Mouse (Mus musculus) heart, adult 11 months (tissue): ENCODE results near the gene Fbf1.
"Not testable (repeated sequence)": the region's sequence is repeated elsewhere in the genome, so short reads cannot be mapped to it uniquely, and the experiment has no call there.

Experiments
- DNase-seq: peaks from one replicate; pipeline ENCODE4 v3.0.0; 2022

The Fbf1 gene

DNA sequence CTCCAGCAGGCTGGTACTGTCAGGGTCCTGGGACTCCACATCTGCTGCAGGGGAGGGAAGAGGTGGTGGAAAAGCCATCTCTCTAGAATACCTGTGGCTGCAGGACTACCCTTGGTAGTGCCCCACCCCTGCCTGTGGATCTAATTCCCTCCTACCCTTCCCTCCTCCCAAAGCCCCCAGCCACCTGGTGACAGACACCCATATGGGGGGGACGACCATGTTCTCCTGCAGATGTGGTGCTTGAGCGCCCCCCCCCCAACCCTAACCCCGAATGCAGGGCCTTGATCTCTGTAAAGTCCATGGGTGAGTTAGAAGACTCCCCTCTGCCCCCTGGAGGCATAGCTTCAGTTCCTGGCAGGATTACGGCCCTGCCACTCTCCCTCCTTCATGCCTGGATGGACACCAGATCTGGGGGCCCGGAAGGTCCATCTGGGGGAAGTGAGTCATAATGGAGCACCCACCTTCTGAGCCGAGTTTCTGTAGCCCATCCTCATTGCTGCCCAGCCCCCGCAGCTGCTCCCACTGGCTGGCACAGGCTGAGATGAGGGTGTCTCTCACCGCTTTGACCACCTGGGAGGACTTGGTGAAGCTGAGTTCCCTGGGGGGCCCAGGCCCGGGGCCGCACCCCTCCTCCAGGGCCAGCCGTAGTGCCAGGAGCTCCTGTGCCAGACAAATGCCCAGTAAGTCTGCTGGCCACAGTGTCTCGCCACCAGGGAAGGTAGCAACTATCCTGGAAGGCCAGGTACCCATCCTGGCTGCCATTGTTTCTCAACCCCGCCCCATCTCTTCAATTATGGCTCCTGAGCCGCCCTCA is 60.8 kb downstream of the Fbf1 start:
- peak; percentile 97 for DNase-seq

DNA sequence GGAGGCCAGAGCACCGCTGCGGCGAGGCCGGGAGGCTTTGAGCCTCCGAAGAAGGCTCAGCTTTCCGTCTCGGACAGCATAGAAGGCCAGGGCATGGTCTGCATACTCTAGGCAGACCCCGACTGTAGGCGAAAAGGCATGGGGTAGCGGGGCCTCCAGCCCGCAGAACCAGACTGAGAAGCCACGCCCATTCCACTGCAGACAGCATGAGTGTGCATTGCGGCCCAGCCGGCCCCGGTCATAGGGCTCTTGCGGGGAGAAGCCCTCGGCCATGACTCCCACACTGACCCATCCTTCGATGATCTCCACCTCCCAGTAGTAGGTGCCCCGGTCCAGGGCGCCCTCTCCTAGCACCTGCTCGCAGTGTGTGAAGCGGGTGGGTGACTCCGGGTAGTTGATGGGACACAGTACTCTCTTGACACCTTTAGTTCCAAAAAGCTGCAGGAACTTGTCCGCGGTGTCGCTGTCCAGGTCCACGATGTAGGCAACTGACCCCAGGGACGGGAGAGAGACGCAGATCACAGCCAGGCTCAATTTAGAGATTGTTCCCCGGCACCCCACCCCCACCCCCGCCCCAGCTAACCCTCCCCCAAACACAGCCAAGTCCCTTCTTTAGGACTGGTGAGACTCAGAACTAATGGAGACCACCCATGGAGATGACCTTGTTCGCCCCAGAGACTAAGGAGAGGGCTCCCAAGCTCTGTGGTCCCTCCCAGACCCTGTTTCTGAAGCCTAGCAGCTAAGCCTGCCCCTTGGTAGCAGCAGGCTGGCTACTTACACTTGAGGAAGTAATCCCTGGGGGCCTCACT is 61.6 kb downstream of the Fbf1 start:
- DNase-seq = peak; percentile 95

DNA sequence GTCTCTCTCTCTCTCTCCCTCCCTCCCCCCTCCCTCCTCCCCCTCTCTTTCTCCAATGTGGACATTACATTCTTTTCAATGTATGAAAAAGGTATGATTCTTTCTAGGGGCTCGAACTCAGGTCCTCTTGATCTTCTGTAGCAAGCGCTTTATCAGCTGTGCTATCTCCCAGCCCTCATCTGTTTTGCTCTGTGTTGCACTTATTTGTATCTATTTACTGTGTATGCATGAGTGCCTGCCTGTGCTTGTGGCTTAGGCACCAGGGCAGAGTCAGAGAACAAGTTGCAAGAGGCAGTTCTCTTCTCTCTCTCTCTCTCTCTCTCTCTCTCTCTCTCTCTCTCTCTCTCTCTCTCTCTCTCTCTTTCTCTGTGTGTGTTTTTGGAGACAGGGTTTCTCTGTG is 62.9 kb downstream of the Fbf1 start:
- no peak for DNase-seq

DNA sequence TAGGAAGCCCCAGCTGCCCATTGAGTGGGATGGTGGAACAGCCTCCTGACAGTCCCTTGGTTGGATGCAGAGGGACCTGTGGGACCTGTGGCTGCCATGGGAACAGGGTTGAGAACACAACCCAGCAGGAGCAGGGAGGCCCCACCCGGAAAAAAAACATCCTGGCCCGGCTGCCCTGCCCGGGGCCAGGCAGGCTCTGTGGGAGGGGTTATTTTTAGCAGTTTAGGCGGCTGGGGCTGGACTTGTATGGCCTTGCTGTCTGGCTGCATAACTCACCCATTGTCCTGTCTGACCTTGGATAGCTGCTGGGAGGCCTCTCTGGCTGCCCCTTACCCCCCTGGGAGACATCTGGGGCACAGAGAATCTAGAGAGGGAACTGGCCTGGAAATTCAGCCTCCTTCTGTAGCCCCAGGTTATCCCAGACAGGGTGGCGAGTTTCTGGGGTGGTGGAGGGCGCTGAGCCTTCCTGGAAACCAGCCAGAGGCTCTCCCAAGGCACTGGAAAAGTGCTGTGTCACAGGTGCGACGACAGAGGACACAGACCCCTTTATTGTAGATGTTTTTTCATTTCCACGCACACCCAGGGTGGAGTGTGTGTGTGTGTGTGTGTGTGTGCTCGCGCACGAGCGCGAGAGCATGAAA is 63.8 kb downstream of the Fbf1 start:
- peak; percentile 100 for DNase-seq

DNA sequence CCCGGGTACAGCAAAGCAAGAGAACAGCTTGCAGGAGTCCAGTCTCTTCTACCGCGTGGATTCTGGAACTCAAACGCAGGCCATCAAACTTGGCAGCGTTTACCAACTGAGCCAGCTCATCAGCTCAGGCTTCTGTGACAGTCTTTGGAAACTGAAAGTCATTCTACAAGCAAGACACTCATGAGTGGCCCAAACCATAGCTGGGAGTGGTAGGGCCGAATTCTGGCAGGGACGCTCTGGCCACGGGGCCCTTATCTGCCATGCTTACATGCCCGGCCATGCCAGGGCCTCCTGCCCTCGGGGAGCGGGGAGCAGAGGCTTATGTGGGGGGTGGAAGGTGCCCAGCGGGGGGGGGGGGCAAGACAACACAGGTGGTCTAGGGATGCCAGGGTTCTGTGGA is 64.4 kb downstream of the Fbf1 start:
- no peak for DNase-seq

DNA sequence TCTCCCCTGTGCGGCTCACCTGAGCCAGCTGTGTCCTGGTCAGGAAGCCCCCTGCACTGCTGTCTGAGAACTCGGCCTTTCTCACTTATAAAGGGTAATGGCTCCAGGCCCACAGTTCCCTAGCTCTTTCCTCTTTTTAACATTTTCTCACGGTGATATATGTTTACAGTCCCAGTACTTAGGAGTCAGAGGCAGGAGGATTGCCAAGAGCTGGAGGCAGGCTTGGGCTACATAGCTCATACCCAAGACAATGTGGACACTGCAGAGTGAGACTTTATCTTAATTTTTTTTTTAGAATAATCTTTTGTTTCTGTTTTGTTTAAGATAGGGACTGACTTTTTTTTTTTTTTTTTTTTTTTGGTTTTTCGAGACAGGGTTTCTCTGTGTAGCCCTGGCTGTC is 65.5 kb downstream of the Fbf1 start:
- no peak for DNase-seq

DNA sequence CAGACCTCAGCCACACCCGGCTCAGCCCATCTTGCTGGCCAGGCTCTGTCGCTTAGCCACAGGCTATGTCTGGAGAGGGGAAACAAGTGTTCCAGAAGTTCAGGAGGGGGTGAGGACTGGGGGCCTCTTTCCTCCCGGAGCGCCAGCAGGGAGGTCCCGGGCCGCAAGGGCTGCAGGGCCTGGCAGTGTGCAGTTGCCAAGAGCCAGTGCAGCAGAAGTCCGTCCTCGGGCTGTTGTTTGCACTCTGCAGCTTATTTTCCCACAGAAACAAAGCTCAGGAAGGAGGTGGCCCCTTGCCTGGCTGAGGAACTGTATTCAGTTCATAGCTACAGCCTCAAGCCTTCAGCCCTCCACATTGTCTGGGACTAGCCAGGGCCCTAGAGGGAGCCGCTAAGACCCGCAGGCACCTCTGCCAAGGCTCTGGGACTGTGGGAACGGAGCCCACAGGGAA is 66.0 kb downstream of the Fbf1 start:
- DNase-seq = peak; percentile 99

DNA sequence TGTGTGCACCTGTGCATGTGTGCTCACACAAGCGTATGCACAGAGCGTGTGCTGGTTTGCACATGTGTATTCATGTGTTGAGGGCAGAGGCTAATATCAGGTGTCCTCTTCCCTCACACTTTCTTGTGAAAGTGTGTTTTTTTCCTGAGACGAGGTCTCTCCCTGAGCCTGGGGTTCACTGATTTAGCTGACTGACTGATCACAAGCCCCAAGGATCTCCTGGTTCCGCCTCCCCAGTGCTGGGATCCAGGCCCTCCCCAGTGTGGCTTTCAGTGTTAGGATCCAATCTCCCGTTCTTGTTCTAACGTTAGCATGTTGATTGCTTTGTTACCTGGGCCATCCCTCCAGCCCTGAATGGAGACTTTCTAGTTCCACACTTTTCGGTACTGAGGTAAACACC is 67.1 kb downstream of the Fbf1 start:
- DNase-seq = peak; percentile 92

DNA sequence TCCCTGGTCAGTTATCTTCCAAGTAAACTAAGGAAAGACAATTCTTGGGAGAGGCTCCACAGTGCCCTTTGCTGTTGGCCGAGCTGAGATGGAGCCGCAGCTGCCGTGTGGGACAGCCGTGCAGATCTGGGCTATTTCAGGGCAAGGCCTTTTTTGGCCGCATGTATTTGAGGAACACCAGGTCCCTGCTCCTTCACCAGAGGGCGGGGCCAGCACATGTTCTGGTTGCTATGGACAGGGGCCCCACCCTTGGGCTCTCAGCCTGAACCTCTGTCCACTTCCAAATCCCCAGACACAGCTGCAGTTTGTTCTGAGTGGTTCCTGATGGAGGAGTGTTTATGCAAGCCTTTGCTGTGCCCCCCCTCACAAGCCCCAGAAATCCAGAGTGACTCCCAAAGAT is 67.6 kb downstream of the Fbf1 start:
- peak; percentile 100 for DNase-seq

DNA sequence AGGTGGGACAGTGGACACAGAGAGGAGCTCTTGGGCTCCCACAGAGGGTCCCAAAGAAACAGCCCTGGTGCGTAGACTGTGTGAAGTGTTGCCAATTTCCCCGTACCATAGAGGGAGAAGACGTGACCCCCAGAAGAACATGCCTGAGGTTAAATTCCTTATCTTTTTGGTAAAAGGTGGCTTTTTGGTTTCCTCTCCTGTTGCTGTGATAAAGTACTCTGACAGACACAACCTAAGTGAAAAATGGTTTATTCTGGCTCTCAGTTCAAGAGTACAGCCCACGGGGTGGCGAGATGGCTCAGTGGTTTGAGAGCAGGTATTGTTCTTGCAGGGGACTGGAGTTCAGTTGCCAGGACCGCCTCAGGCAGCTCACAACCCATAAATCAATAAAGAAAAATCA is 68.5 kb downstream of the Fbf1 start:
- peak; percentile 89 for DNase-seq

DNA sequence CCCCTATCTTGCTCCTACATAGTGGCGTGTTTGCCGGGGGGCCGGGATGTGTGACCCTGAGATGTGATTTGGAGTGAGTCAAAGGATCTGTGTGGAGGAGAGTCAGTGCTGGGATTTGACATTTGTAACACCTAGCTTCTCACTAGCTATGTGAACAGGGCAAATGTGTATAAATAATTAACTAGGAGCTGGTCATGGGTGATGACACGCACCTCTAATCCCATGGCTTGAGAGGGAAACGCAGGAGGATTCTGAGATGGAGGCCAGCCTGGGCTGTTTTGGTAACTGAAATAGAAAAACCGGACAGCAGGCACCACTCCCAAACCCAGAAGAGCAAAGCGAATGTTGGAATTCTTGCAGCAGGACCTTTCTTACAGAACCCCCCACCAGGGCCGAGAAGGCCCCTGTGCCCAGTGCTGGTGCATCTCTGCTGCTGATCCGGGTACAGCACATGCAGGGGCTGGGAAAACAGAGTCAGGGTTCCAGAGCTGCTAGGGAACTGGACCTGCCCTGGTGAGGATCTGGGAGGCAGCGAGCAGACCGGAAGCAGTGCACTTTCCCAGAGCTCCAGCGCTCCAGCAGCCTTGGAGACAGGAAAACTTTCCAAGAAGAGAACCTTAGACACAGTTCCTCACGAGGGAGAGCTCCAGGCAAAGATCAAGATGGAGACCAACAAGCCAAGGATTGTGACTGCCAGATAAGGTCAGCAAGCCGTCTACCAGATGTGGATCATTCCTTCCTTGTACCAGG is 69.1 kb downstream of the Fbf1 start:
- DNase-seq = peak; percentile 97

DNA sequence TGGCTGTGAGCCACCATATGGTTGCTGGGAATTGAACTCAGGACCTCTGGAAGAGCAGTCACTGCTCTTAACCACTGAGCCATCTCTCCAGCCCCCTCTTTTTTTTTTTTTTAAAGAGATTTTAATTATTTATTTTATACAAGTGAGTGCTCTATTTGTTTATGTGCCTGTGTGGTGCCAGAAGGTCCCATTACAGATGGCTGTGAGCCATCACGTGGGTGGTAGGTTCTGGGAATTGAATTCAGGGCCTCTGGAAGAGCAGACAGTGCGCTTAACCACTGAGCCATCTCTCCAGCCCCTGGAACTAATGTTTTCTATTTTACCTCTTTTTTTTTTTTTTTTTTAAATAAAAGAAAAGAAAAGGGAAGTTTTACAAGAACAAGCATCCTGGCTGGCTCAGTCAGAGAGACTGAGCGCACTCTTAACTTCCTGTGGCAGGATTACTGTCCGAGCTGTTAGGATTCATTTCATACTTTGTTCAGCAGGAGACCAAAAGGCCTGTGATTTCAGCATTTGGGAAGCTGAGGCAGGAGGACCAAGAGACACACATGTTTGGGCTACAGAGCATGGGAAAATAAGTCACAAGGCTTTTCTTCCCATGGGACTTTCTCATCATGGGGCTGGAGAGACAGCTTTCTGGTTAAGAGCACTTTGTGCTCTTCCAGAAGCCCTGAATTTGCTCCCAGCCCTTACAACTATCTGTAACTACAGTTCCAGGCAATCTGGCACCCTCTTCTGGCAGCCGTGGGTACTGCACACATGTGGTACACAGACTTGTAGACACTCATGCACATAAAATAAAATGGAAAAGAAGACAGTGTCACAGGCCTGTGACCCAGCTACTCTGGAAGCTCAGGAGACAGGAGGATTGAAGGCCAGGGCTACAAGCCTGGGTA is 71.5 kb downstream of the Fbf1 start:
- DNase-seq = peak; percentile 90

DNA sequence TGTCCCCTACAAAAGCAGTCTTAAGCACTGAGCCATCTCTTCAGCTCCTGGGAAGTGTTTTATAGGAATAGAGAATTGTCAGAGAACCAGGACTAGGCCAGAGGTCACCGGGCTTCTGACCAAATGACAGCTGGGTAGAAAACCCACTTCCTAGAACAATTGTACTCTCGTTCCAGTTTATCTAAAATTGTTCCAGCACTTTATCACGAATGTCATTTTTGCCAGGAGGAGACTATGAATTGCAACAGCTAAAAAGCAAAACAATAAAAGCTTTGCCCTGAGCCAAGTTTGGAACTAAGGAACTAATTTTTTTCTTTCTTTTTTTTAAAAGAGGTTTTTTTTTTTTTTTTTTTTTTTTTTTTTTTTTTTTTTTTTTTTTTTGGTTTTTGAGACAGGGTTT is 72.4 kb downstream of the Fbf1 start:
- DNase-seq = peak; percentile 97

DNA sequence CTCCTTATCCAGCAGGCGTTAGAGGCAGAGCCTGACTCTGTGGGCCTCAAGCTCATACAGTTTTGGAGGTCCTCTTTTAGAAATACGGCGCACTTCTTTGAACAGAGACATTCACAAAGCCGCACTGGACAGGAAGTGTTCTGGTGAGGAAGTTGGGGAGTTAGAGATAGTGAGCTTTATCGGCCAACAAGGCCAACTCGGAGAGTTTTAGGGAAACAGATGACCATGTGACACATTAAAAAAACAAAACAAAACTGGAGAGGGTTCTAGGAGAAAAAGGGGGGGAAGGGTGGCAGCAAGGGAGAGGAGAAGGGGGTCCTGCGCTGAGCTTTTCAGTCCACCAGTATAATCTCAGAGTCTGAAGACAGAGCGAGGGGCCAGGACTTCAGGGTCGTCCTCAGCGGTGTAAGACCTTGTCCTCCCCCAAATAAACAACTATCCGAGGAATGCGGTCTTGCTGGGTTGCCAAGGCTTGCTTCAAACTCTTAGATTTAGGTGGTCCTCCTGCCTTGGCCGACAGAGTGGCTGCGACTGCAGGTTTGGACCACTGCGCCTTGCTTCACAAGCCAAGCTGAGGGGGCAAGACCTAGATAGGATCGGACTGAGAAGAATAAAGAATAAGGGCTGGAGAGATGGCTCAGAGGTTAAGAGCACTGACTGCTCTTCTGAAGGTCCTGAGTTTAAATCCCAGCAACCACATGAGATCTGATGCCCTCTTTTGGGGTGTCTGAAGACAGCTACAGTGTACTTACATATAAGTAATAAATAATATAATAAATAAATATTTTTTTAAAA is 74.0 kb downstream of the Fbf1 start:
- peak; percentile 97 for DNase-seq

DNA sequence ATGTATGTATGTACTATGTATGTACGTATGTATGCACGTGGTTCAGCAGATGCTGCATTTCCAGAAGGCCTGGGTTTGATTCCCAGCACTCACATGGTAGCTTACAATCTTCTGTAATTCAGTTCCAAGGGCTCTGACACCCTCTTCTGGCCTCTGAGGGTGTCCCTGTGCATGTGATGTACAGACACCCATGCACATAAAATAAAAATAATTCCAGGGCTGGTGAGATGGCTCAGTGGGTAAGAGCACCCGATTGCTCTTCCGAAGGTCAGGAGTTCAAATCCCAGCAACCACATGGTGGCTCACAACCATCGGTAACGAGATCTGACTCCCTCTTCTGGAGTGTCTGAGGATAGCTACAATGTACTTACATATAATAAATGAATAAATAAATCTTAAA is 75.0 kb downstream of the Fbf1 start:
- not testable (repeated sequence) for DNase-seq
